Mouse (Mus musculus): ENCODE measurements around the gene Reep1.

Reep1 gene

DNA sequence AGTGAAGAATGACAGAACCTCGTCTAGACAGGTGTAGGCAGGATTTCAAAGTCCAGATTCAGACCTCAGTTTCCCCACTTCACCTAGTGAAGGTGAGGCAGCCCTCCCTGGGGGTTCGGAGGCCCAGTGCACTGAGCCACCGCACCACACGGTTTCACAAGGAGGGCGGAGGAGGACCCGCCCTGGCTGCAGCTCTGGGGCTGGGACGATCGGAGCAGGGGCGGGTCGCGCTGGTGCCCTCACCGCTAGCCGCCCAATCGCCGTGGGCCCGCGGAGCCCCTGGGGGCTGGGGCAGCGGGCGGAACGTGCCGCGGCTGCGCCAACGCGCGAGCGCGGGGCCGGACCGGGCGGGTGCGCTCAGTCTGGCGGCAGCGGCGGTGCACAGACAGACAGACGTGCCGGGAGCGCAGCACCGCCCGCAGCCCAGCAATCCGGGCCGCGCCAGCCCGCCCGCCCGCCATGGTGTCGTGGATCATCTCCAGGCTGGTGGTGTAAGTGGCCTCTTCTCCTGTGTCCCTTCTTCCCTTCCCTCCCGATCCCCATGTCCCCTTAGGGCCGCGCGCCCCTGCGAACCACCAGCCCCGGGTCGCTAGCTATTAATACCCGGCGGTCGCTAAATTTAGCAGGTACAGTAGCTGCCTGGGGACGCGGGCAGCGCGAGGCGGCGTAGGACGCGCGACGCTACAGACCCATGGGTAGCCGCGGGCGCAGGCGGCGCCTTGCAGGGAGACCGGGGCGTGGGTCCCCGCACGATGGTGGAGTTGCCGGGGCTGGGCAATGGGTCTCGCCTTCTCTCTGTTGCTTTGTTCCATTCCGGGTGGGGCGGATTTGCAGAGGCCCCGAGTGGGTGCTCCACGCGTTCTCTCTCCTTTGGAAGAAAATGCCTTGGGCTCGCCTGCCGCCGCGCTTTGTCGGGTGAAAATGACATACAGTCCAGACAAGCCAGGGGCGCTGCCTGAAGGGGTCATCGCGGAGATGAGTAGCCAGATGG, at the start of gene Reep1:
Gene Reep1, plus strand, starts transcription at position 51 of the 991 bp plus-strand sequence.
- DNase-seq (ENCODE audit: low read depth, low spot score), result peak; percentile 49

DNA sequence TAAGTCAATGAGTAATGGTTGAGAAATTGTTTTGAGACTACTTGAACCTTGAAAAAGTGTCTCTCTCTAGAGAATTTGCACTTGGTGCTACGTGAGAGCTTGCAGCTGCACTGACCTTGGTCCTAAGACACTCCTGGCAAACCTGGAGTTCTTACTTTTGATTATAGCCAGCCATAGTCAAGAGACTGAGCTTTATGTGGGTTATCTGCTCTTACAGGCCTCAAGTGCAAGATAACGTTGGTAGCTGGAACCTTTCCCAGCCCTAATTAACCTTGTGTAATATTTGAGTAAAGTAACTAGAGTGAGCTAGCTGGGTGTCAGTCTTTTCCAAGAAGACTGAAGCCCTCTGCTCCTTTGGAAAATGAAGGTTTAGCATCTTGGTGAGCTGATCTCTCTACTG, 49.1 kb upstream of the Reep1 start:
- no peak for DNase-seq (ENCODE audit: low read depth, low spot score)

DNA sequence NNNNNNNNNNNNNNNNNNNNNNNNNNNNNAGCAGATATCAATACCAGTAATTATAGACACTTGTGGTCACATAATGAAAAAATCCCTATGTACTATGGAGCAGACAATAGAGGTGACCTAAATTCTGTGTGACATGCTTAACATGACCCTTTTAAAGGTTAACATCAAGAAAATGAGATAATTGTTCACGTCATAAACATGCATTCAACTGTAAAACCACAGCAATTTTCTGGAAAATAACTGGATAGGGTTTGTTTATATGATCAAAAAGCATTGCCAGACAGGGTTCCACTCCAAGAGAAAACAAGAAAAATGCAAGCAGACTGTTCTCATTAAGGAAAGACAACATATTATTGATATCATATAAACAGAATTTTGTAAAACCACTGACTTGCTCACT, 42.9 kb upstream of the Reep1 start:
- no peak for DNase-seq (ENCODE audit: low read depth, low spot score)

GRCm38 (mm10) chr6:71673166-71673565, 34.2 kb upstream of the Reep1 start:
- peak; percentile 42 for DNase-seq (ENCODE audit: low read depth, low spot score)

DNA sequence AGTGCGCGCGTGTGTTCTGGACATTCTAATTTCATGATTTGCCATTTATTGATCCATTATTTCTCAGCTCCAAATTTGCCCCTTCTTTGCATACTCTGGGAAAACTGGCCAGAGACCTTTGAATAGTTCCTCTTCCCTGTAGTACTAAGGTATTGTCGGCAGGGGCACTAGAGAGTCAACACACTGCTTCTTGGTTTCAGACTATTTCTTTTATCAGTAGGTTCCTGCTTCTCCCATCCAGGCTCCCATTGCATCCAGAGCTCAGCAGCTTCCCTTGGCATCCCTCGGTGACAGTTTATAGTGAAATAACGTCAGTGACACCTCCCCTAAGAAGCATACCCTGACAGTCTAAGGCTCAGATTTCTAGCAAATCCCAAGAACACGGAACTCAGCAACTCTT, 28.5 kb upstream of the Reep1 start:
- DNase-seq (ENCODE audit: low read depth, low spot score), result peak; percentile 58

GRCm38 (mm10) chr6:71695150-71695549, 12.2 kb upstream of the Reep1 start:
- DNase-seq (ENCODE audit: low read depth, low spot score), result no peak

GRCm38 (mm10) chr6:71695599-71695998, 11.8 kb upstream of the Reep1 start:
- no peak for DNase-seq (ENCODE audit: low read depth, low spot score)

GRCm38 (mm10) chr6:71706871-71707270, 490 bp upstream of the Reep1 start:
- DNase-seq (ENCODE audit: low read depth, low spot score), result no peak

GRCm38 (mm10) chr6:71708528-71708927, 1.2 kb downstream of the Reep1 start:
- DNase-seq (ENCODE audit: low read depth, low spot score), result peak; percentile 13

DNA sequence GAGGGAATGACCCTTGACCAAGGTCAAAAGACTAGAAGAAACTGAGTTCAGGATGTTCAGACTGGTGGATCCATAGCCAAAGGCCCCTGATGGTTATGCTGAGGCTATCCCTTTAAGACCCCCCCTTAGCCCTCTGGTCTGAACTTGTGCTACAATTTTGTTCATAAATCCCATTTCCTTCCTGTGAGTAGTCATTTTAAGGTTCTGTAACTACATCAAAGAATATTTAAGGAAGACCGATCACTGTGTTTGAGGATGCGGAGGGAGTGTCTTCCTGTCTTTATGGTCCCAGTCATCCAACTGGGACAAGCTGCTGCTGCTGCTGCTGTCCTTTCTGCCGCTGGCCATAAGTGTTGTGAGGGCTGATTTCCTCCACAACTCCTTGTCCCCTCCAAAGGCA, 3.0 kb downstream of the Reep1 start:
- no peak for DNase-seq (ENCODE audit: low read depth, low spot score)

- DNase-seq (ENCODE audit: low read depth, low spot score), result no peak
Observed at GRCm38 (mm10) chr6:71711201-71711600, 3.8 kb downstream of the Reep1 start.

GRCm38 (mm10) chr6:71713532-71713931, 6.2 kb downstream of the Reep1 start:
- no peak for DNase-seq (ENCODE audit: low read depth, low spot score)

DNA sequence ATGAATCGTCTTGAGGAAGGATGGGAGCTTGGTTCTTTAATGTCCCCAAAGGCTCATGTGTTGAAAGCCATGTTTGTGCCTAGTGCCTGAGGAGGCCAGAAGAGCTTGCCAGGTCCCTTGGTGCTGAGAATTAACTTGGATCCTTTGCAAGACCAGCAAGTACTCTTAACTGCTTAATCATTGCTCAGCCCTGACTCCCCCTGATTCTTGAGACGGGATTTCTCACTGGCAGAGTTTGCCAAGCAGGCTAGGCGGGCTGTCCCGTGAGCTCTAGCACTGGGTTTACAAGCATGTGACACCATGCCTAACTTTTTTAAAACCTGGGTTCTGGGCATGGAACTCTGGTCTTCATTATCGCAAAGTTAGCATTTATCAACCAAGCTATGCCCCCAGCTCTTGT, 7.6 kb downstream of the Reep1 start:
- no peak for DNase-seq (ENCODE audit: low read depth, low spot score)

- DNase-seq (ENCODE audit: low read depth, low spot score), result no peak
Observed at GRCm38 (mm10) chr6:71716434-71716833, 9.1 kb downstream of the Reep1 start.

GRCm38 (mm10) chr6:71718322-71718721, 11.0 kb downstream of the Reep1 start:
- DNase-seq (ENCODE audit: low read depth, low spot score), result no peak

- no peak for DNase-seq (ENCODE audit: low read depth, low spot score)
Observed at GRCm38 (mm10) chr6:71719302-71719701, 11.9 kb downstream of the Reep1 start.

GRCm38 (mm10) chr6:71722988-71723387, 15.6 kb downstream of the Reep1 start:
- no peak for DNase-seq (ENCODE audit: low read depth, low spot score)

GRCm38 (mm10) chr6:71723555-71723954, 16.2 kb downstream of the Reep1 start:
- no peak for DNase-seq (ENCODE audit: low read depth, low spot score)

DNA sequence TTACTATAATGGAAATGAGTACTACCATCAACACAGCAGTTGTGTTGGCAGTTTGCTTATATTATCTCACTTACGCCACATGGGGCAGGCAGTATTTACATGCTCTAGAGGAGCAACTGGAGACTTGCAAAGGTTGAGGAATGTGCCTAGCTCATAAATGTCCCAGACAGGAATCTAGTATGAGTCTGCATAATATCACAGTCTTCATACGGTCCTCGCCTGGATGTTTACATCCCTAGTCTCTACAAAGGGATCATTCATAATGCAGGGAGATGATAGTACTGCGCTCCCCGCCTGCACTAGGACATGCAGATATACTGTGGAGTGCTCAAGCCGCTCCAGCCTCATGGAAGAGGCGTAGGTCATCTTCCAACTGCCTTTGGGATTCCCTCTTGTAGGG, 19.3 kb downstream of the Reep1 start:
- DNase-seq (ENCODE audit: low read depth, low spot score), result no peak

- DNase-seq (ENCODE audit: low read depth, low spot score), result no peak
Observed at GRCm38 (mm10) chr6:71728306-71728705, 20.9 kb downstream of the Reep1 start.

DNA sequence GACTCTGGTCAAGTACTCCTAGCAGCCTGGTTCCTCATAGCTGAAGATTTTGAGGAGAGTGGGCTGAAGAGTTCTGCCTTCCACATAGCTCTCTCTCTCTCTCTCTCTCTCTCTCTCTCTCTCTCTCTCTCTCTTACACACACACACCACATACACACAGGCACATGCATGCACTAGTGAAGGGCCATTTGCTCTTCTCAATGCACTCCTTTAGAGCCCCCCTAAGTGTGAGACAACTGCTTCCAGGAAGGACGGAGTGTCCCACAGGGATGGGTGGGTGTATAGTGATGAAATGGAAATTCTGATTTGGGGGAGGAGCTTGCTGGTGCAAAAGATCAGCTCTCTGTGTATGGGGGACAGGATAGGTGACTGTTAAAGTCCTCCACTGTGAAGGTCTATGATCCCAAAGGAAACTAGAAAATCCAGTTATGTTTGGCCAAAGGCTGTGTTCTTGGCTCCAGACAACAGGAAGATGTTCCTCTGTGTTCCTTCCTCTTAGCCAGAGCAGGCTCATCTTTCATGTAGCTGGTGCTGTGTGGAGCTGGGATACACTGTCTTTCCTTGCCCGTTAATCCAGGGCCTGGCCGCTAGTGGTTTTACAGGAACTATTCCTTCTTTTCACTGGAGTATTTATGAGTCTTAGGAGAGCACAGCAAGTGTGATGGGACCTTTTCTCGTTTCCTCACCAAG, 27.7 kb downstream of the Reep1 start:
- no peak for DNase-seq (ENCODE audit: low read depth, low spot score)

DNA sequence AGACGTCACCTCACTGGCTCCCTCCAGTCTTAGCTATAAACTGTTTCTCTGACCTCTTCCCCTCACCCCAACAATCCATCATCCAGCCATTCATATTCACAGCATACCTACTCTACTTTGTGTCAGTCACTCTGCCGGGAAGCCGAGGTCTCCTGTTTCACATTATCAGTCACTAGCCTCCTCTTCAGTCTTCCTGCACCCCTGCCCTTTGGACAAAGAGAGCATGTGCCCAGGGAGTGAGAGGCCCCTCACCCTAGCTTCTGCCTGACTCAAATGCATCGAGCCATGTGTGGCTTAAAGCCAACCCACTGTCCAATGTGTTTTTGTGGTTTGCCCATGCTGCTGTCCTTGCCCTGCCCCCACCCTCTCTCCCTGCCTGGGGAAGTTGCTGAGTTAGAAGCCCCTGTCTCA, 28.2 kb downstream of the Reep1 start:
- DNase-seq (ENCODE audit: low read depth, low spot score), result peak; percentile 29

DNA sequence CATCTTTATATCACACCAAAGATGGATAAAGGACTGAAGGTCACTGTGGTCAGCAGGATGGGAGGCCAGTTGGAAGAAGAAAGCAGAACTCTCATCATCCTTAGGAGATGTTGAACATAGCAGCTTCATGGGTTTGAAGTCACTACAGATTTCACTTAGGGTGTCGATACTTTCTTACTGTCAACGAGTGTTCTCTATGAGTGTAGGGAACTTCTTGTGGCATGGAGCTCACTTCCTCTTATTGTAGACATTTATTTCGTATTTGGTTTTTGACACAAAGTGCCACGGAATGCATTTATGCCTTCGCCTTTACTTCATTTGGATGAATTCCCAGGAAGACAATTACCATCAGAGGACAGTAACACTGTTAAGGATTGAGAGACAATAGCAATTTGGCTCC, 28.7 kb downstream of the Reep1 start:
- DNase-seq (ENCODE audit: low read depth, low spot score), result no peak

Data from ES-CJ7 (cell line).